Mouse (Mus musculus) megakaryocyte, embryonic 14.5 days (primary cell): ENCODE results near the gene Slco1a4.

ENCODE experiments used
- FLI1 ChIP-seq: IDR thresholded peaks from 2 replicates; pipeline ENCODE4 v1.6.1; 2012; ENCODE audit warnings: low read length, inconsistent platforms, mixed read lengths
- GATA1 ChIP-seq: IDR thresholded peaks from 3 replicates; pipeline ENCODE4 v1.6.1; 2012; ENCODE audit warnings: mixed read lengths, low read length, inconsistent platforms, borderline replicate concordance

DNA sequence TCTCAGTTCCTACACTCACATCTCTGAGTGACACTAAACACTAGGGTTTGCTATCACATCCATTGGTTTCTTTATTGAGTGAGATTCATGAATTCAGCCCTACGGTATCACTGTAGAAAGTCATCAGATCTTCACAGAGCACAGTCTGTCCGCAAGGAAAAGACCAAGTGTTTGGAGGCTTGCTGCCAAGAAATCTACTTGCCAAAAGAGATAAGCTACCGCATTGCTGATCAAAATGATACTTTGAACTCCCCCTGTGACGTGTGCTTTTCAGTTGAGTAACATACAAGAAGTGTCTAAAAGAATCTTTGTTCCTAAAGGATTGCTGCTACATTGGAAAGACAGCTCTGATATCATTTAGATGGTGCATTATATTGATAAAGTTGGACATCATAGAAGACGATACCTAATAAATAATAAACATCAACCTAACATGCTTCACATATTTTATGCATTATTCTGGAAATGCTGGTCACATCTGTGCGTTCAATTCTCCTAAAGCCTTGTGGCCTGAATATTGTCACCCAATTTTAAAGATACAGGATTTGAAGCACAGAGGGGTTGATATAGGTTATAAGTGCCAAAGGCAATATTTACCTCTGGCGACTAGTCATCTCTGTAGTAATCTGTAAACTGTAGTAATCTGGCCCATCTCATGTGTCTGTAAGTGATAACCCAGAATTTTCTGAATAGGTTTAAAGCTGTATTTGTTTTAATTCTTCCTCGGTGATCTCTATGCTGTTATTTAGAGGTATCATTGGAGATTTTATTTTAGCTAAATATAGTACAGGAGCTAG lies 1.9 kb upstream of the Slco1a4 start:
- no peak for TF ChIP-seq GATA1
- TF ChIP-seq FLI1, result no peak
